Comparison of ENCODE assay signal across 13 mouse cellular contexts in genomic region chr4:101283938-101284337, GRCm38 (mm10). TPM values are rescaled to one million over a fixed set of nuclear protein-coding genes. Genes with fewer than 3 reads are reported as not detected.
A peak's percentile ranks its signal among the peaks of the same experiment; 100 is the strongest.
DNase-seq lines count a peak whose midpoint lies in the region; ATAC-seq lines count a peak whose summit lies in the region.
"Had no signal": no experiment of that assay in that cellular context is flagged by ENCODE, and none has a peak within 500 bp of the region (broad histone marks: within the 10 kb centered on the region; RNA-seq: fewer than 3 reads in every experiment).

No protein-coding gene starts in this region.

- peak; percentile 40; the same call in 1 of the 2 replicates for ATAC-seq in monocyte, adult 5-6 weeks (replicated peaks; ENCODE audit: insufficient number of reproducible peaks, low FRiP score, low TSS enrichment, poor library complexity, severe bottlenecking)
- ATAC-seq: forebrain, embryonic 15.5 days; midbrain, embryonic 13.5 days had no signal

- intact Hi-C loops in gastrocnemius, postnatal 36 days (cut with DNase I), result no loop called here

- peak; percentile 11 for DNase-seq in gastrocnemius, postnatal 25 days
- DNase-seq in gastrocnemius, postnatal 36 days, result no peak
- DNase-seq in lung, postnatal 25 days (ENCODE audit: low spot score), result peak; percentile 48
- DNase-seq in lung, postnatal 14 days, result no peak
- DNase-seq in T-cell, adult 2 months (ENCODE audit: low spot score), result peak; percentile 39
- no peak for DNase-seq in adrenal gland, adult 2 months
- DNase-seq in kidney, adult 18-20 months, result no peak
- DNase-seq: adrenal gland, postnatal 36 days; cerebellum, postnatal 14 days; liver had no signal

RNA-seq across cellular contexts. Expression of gene Jak1, which starts 18.9 kb away (rescaled TPM):
- total RNA-seq in gastrocnemius, postnatal 25 days (2021), result 10 to 100 TPM; 96.1 to 98.5 TPM
- total RNA-seq in gastrocnemius, postnatal 36 days (2021), result 100 to 1,000 TPM; 100 to 109 TPM
- total RNA-seq in monocyte, adult 5-6 weeks (2017), result 252 to 459 TPM (median 254 TPM) in 3 replicates
- total RNA-seq in adrenal gland, adult 2 months (2021), result 100 to 1,000 TPM; 116 to 157 TPM
- polyA plus RNA-seq in adrenal gland, adult 2 months (2012; rRNA removed), result 78.1 and 118 TPM in 2 replicates

Comparison
In these comparisons a context has a peak if more than half of its experiments do, and no peak if none do; other contexts are left out.
1. DNase-seq: peak in gastrocnemius, postnatal 25 days (single experiment), lung, postnatal 25 days (single experiment) and T-cell, adult 2 months (single experiment); none in gastrocnemius, postnatal 36 days (0 of 2), lung, postnatal 14 days (single experiment), adrenal gland, adult 2 months (single experiment) and kidney, adult 18-20 months (single experiment).